Mouse (Mus musculus): ENCODE measurements around the gene Pip5k1c. TPM values are rescaled to one million over a fixed set of nuclear protein-coding genes. Genes with fewer than 3 reads are reported as not detected.

Gene Pip5k1c
- polyA plus RNA-seq, 1 experiment from 2014 or later: 99.3 TPM

DNA sequence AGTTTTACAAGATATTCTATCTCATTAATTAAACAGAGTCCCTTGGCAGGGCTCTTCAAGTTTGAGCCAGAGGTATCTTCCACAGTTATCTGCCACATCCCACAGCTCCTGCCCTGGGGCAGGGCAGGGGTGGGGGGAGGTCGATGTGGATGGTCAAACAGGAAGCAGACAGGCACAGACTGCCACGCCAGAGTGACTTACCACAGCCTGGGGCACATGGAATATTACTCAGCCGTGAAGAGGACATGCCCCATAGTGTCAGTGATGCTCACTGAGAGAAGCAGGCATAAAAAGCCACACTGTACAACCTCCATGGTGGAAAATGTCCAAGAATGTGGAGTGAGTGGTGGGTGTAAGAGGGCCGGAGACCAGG, 52.4 kb downstream of the Pip5k1c start:
- WGBS: 80% methylated on average over 4 of the region's 4 CpGs
- ATAC-seq (ENCODE audit: low FRiP score, low read depth): no peak
- H3K27me3 ChIP-seq (replicated peaks): peaks cover 67% of the 10 kb centered on the region

DNA sequence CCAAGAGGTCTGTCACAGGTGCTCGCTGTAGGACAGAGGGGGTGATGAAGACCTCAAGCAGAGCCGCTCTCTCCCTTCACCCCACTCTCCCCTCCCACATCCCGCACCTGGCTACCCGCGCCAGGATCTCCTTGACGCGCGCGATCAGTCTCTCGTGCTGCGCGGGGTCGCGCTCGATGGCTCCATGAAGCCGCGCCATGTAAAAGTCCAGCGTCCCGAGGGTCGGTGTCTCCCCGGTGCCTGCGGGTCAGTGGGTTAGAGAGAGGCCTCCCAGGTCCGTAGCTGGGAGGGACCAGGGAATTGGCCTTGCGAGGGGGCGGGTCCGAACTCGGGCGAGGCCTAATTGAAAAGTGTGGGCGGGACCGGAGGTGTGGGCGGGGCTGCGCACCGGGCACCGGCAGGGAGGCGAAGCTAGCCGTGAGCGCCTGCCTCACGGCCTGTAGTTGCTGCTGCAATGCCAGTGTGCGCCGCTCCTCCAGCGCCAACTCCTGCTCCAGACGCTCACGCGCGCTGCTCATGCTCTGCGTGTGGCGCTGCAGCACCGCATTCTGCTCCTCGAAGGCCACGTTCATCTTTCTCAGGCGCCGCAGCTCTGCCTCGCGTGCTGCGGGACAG, 53.8 kb downstream of the Pip5k1c start:
- H3K4me1 ChIP-seq: peaks cover 34% of the 10 kb centered on the region
- no peaks in the 10 kb centered on the region for H3K9me3 ChIP-seq
- peaks cover 15% of the 10 kb centered on the region; the same call in 1 of the 2 replicates for H3K36me3 ChIP-seq
- peak overlapping the region; percentile 16; the same call in 1 of the 2 replicates for H3K4me3 ChIP-seq
- peaks cover 54% of the 10 kb centered on the region for H3K27me3 ChIP-seq (replicated peaks)
- peak overlapping the region; percentile 50 for H3K4me2 ChIP-seq (replicated peaks)
- H3K27ac ChIP-seq: no peak overlapping the region
- peak overlapping the region; percentile 46; the same call in 1 of the 2 replicates for H3K9ac ChIP-seq
- 5% methylated on average over 55 of the region's 55 CpGs for WGBS
- no peak for ATAC-seq (ENCODE audit: low FRiP score, low read depth)

More for the DNA sequence above, 52.4 kb downstream of the Pip5k1c start:
- peaks cover 34% of the 10 kb centered on the region for H3K4me1 ChIP-seq
- H3K36me3 ChIP-seq: peaks cover 15% of the 10 kb centered on the region; the same call in 1 of the 2 replicates
- H3K4me2 ChIP-seq (replicated peaks): no peak overlapping the region
- H3K9me3 ChIP-seq: no peaks in the 10 kb centered on the region
- no peak overlapping the region for H3K27ac ChIP-seq
- H3K4me3 ChIP-seq: no peak overlapping the region
- H3K9ac ChIP-seq: no peak overlapping the region

DNA sequence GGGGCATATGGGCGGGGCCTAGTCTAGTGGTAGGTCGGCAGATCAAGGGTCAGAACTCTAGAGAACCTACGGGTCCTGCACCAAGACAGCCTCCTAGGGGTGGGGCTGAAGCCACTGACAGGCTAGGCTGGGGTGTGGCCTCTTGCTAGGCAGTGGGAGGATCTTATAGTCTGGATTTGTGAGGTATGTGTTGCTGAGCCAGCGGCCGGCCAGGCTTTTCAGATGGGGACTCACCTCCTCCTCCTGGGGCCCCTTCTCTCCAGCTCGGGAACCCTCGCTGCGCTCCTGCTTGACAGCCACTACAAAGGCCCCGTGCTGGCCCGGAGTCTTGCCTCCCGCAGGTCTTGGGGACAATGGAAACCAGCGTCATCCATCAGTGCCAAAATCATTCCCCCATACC, 56.4 kb downstream of the Pip5k1c start:
- Histone ChIP-seq H3K4me3 (peak overlapping the region; percentile 76; the same call in 1 of the 2 replicates), H3K27me3 (replicated peaks) (peaks cover 34% of the 10 kb centered on the region), H3K36me3 (peaks cover 15% of the 10 kb centered on the region; the same call in 1 of the 2 replicates), H3K4me2 (replicated peaks) (peak overlapping the region; percentile 94), H3K9me3 (no peaks in the 10 kb centered on the region), H3K27ac (no peak overlapping the region), H3K4me1 (peaks cover 26% of the 10 kb centered on the region), H3K9ac (peak overlapping the region; percentile 74; the same call in 1 of the 2 replicates)
- WGBS: 2% methylated on average over 12 of the region's 12 CpGs
- no peak for ATAC-seq (ENCODE audit: low FRiP score, low read depth)

DNA sequence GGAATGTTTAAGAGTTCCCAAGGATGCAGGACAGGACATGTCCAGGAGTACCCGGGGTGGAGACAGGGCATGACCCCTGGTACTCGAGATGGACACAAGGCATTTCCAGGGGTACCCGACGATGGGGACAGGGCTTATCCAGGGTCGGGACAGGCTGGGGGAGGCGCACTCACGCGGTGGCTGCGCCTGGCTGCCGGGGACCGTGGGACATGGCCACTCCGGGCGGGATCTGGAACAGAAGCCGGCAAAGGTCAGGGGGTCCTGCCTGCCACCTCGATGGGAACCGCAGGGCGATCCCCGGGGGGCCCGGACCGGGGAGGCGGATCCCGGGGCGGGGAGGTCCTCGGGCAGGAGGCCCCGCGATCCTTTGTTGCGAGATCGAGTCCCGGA, 57.2 kb downstream of the Pip5k1c start:
- Histone ChIP-seq H3K27me3 (replicated peaks) (peaks cover 26% of the 10 kb centered on the region), H3K4me1 (peaks cover 26% of the 10 kb centered on the region), H3K4me2 (replicated peaks) (peak overlapping the region; percentile 94), H3K4me3 (peak overlapping the region; percentile 76), H3K36me3 (peaks cover 15% of the 10 kb centered on the region; the same call in 1 of the 2 replicates), H3K27ac (no peak overlapping the region), H3K9me3 (no peaks in the 10 kb centered on the region), H3K9ac (peak overlapping the region; percentile 74)
- under 1% methylated on average over 29 of the region's 29 CpGs for WGBS
- peak; percentile 22 for ATAC-seq (ENCODE audit: low FRiP score, low read depth)

DNA sequence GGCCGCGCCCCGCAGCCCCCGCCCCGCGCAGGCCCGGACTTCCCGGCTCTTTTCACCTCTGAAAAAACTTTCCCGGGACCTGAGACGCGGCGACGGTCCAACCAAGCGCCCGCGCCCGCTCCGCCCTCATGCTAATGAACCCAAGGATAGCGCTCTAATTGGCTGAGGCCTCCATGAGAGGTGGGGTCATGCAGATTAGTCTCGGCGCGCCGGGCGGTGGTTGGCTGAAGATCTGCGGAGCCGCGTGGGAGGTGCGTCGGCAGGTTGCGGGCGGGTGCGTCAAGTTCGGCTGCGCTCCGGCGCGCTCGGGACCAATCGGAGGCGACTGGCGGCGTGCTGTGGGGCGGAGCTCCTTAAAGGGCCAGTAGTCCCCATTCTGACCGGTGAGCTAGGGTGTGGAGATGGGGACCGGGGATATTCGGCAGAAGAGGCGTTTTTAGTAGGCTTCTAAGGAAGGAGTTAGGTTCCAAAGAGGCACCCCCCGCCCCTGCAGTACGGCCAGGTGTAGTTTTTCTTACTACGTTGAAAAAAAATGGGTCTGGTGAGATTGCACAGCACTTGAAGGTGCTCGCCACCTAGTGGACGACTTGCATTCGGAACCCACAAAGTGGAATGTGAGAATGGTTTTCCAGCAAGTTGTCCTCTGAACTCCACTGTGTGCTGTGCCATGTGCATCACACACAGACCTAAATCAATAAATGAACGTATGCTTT, 57.7 kb downstream of the Pip5k1c start, which contains the start of gene Hmg20b:
Gene Hmg20b, minus strand, starts transcription at position 130 of the 713 bp plus-strand sequence.
- under 1% methylated on average over 54 of the region's 54 CpGs for WGBS
- H3K36me3 ChIP-seq: peaks cover 13% of the 10 kb centered on the region; the same call in 1 of the 2 replicates
- peak within 1 kb of the TSS; percentile 76 for H3K4me3 ChIP-seq
- peaks cover 26% of the 10 kb centered on the region for H3K4me1 ChIP-seq
- peak within 1 kb of the TSS; percentile 94 for H3K4me2 ChIP-seq (replicated peaks)
- H3K27me3 ChIP-seq (replicated peaks): peaks cover 20% of the 10 kb centered on the region; the same call in 1 of the 2 replicates
- no peaks in the 10 kb centered on the region for H3K9me3 ChIP-seq
- H3K9ac ChIP-seq: peak within 1 kb of the TSS; percentile 74
- ATAC-seq (ENCODE audit: low FRiP score, low read depth): peak; percentile 95
- H3K27ac ChIP-seq: no peak within 1 kb of the TSS

DNA sequence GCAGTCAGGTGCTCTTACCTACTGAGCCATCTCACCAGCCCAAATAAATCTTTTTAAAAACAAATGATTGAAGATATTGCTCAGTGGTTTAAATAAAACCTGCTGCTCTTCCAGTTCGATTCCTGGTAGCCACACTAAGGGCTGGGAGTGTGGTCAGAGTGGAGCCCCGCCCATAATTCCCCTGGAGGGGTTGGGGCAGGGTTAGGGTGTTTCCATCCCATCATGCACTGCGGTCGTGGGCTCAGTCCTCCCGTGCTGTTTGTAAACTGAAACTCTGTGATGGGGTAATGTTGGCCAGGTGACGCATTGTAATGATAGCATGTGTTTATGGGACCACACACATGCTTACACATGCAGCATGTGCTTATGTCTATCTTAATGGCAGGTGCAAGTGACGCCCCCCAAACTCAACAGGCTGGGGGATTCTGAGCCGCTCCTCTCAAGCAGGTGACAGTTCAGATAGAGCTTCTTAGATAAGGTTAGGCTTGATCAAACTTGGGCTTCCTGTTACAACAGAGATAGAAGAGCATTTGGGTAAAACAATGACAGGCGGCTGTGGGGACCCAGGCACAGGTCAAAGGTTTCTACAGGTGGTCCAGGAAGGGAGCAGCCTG, 59.0 kb downstream of the Pip5k1c start:
- Histone ChIP-seq H3K9ac (no peak overlapping the region), H3K27ac (no peak overlapping the region), H3K36me3 (peaks cover 8% of the 10 kb centered on the region; the same call in 1 of the 2 replicates), H3K9me3 (no peaks in the 10 kb centered on the region), H3K27me3 (replicated peaks) (peaks cover 10% of the 10 kb centered on the region; the same call in 1 of the 2 replicates), H3K4me3 (no peak overlapping the region), H3K4me1 (peaks cover 22% of the 10 kb centered on the region), H3K4me2 (replicated peaks) (no peak overlapping the region)
- no peak for ATAC-seq (ENCODE audit: low FRiP score, low read depth)
- 24% methylated on average over 9 of the region's 9 CpGs for WGBS

DNA sequence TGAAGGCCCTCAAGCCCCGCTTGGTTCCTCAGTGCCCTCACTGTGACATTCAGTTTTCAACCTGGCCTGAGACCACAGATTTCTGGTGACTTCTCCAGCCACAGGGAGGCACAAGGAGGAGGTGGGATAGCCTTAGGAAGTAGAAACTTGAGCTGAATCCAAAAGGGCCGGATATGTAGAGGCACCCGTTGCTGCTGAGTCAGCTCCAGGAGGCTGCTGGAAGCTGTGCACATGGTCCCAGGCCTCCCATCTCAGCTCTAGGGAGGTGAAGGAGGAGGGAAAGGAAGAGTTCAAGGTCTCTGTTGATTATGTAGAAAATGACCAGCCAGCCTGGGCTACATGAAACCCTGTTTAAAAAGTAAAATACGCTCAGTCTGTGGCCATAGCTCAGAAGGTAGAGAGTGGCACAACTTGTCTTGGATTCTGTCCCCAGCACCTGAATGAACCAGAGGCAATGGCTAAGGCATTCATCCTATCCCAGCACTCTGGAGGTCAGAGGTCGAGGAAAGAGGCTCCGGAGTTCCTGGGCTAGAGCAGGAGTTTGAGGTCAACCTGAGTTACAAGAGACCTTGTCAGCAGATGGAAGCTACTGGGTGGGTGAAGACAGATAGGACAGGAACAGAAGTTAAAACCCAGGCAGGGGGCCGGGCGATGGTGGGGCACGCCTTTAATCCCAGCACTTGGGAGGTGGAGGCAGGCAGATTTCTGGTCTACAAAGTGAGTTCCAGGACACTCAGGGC, 62.1 kb downstream of the Pip5k1c start:
- Histone ChIP-seq H3K9ac (no peak overlapping the region), H3K36me3 (no peaks in the 10 kb centered on the region), H3K27ac (no peak overlapping the region), H3K4me2 (replicated peaks) (no peak overlapping the region), H3K4me3 (no peak overlapping the region), H3K9me3 (no peaks in the 10 kb centered on the region), H3K27me3 (replicated peaks) (0 out of 2 replicates have a peak, but pooled peaks cover 2% of the 10 kb centered on the region), H3K4me1 (peaks cover 20% of the 10 kb centered on the region)
- WGBS: 78% methylated on average over 9 of the region's 9 CpGs
- no peak for ATAC-seq (ENCODE audit: low FRiP score, low read depth)

DNA sequence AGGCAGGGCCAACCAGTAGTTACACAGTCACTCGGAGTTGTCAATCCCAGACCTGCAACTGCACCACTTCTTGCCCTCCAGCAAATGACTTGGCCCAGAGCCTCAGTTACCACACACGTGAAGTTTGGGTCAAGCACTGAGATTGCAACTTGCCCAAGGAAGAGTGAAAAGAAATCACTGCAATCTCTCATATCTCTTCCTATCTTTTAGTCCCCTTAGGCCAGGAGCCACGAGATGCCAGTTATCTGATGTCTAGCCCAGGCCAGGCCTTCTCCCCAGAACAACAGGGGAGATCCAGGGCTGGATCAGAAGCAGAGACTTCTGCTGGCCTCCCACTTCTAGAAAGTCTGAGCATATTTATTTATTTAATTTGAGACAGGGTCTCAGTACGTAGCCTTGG, 62.8 kb downstream of the Pip5k1c start:
- H3K9me3 ChIP-seq: no peaks in the 10 kb centered on the region
- no peak overlapping the region for H3K27ac ChIP-seq
- no peak for ATAC-seq (ENCODE audit: low FRiP score, low read depth)
- no peak overlapping the region for H3K9ac ChIP-seq
- H3K4me2 ChIP-seq (replicated peaks): no peak overlapping the region
- H3K27me3 ChIP-seq (replicated peaks): 0 out of 2 replicates have a peak, but pooled peaks cover 2% of the 10 kb centered on the region
- peaks cover 22% of the 10 kb centered on the region for H3K4me1 ChIP-seq
- WGBS: 78% methylated on average over 4 of the region's 4 CpGs
- H3K36me3 ChIP-seq: no peaks in the 10 kb centered on the region
- no peak overlapping the region for H3K4me3 ChIP-seq

DNA sequence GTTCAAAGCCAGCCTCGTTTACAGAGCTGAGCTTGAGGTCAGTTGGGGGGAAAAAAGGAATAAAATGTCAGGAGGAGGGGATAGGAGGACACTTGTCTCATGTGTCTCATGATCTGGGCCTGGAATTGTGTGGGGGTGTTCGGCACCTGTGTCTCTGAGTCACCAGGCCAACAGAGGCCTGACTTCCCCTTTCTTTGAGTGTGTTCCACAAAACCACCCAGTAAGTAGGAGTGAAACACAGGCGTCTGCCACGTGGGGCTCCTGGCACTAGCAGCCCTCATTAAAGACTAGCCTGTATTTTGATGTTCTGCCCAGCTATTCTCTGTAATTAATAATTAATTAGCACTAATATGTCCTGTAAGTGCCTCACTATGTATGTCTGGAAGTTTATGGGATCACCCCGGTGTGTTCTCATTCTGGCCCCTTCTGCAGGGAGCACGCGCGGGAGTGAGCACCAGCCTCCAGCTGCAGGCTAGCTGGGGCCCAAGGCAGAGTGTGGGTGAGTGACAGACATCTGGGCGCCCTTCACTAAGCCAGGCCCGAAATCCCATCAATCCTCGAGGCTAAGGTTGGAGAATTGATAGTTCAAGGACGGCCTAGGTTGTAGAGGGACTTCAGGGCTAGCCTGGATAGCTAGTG, 63.7 kb downstream of the Pip5k1c start:
- no peak overlapping the region for H3K4me3 ChIP-seq
- 0 out of 2 replicates have a peak, but pooled peaks cover 2% of the 10 kb centered on the region for H3K27me3 ChIP-seq (replicated peaks)
- peaks cover 22% of the 10 kb centered on the region for H3K4me1 ChIP-seq
- H3K36me3 ChIP-seq: no peaks in the 10 kb centered on the region
- H3K4me2 ChIP-seq (replicated peaks): peak overlapping the region; percentile 99
- WGBS: 57% methylated on average over 12 of the region's 12 CpGs
- no peaks in the 10 kb centered on the region for H3K9me3 ChIP-seq
- H3K27ac ChIP-seq: no peak overlapping the region
- H3K9ac ChIP-seq: no peak overlapping the region
- ATAC-seq (ENCODE audit: low FRiP score, low read depth): no peak

DNA sequence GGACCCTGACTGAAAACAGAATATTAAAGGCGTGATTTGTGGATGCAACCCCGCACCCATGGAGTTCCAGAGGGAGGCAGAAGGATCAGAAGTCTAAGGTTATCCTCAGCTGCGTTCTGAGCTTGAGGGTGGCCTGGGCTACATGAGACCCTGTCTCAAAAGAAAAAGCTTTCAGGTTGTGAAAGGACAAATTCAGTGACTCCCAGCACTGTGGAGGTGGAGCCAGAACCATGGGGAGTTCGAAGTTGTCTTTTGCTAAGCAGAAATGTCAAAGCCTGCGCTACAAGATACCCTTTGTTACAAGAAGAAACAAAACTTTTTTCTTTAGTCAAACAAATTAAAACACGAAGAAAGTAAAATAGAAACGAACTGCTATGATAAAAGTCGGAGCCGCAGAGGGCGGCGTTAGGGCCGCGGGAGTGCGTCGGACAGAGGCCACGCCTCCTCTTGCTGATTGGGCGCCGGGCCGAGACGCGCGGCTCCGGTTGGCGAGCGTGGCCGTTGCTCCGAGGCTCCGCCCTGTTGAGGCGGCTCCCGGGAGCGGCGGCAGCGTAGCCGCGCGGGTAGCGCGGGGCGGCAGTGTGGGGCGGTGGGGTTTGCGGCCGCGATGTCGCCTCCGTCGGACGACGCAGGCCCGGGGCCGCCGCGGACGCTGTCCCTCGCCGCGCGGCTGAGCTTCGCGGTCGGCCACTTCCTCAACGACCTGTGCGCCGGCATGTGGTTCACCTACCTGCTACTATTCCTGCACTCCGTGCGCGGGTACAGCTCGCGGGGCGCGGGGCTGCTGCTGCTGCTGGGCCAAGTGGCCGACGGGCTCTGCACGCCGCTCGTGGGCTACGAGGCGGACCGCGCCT, 64.5 kb downstream of the Pip5k1c start, which contains the start of gene Mfsd12:
Gene Mfsd12, plus strand, starts transcription at position 501 of the 854 bp plus-strand sequence.
- 2% methylated on average over 78 of the region's 79 CpGs for WGBS
- Histone ChIP-seq H3K4me1 (peaks cover 22% of the 10 kb centered on the region), H3K4me3 (peak within 1 kb of the TSS; percentile 71), H3K27me3 (replicated peaks) (0 out of 2 replicates have a peak, but pooled peaks cover 2% of the 10 kb centered on the region), H3K9me3 (no peaks in the 10 kb centered on the region), H3K27ac (no peak within 1 kb of the TSS), H3K4me2 (replicated peaks) (peak within 1 kb of the TSS; percentile 99), H3K9ac (peak within 1 kb of the TSS; percentile 83), H3K36me3 (no peaks in the 10 kb centered on the region)
- ATAC-seq (ENCODE audit: low FRiP score, low read depth): peak; percentile 88
